Mouse (Mus musculus) kidney, postnatal 4 days (tissue): ENCODE measurements at regions not wholly inside any gene's neighbourhood (a gene's known extent, or its start where the extent isn't known, plus 50 kb on each side); places are given as distances from the start of the nearest gene placed in this dataset.
A peak's percentile ranks its signal among the peaks of the same experiment; 100 is the strongest.

ENCODE experiments used
- DNase-seq, 2 experiments: peaks; one replicate each; pipeline ENCODE4 v3.0.0; 2021; ENCODE audit warnings: mixed read lengths in 2 of 2

GRCm38 (mm10) chr15:62073595-62073994 is 1150.8 kb upstream of the A1bg start:
- no peak for DNase-seq

DNA sequence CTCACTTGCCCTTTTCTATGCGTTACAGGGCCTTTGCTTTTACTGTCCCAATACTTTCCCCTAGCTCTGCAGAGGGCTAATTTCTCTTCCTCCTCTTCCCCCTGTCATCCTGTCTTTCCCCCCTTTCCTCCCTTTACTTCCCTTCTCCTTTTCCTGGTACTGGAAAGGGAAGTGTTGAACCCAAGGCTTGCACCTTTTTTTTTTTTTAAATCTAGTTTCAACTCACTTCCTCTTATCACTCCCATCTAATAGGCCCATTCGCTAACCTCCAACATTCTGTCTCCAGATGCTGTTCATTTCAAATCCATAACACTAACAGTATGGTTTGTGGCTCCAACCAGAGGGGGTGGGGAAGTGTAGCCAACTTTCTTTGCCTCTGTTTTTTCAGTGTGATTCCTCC is 1148.5 kb upstream of the A1bg start:
- no peak for DNase-seq

GRCm38 (mm10) chr15:62068422-62069160 is 1145.8 kb upstream of the A1bg start:
- DNase-seq = no peak

- no peak for DNase-seq
Observed at GRCm38 (mm10) chr15:62064399-62064798, 1141.6 kb upstream of the A1bg start.

DNA sequence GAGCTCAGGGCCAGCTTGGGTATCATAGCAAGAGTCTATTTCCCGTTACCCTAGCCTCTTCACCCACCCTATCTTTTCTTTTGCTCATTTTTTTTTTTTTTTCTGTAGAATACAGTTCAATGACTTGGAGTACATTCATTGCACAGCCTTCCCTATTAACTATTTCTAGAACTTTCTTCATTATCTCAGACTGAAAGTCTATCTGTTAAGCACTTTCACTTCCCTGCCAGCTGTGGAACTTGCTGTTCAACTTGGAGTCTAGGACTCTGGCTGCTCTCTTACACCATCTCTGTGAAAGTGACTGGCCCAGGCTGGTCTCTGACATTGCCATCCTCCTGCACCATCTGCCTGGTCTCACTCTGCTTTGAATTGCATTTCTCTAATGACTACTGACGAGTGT is 1134.6 kb upstream of the A1bg start:
- DNase-seq = no peak

- no peak for DNase-seq
Observed at GRCm38 (mm10) chr15:62056889-62057288, 1134.1 kb upstream of the A1bg start.

GRCm38 (mm10) chr15:62056401-62056800 is 1133.6 kb upstream of the A1bg start:
- no peak for DNase-seq

DNA sequence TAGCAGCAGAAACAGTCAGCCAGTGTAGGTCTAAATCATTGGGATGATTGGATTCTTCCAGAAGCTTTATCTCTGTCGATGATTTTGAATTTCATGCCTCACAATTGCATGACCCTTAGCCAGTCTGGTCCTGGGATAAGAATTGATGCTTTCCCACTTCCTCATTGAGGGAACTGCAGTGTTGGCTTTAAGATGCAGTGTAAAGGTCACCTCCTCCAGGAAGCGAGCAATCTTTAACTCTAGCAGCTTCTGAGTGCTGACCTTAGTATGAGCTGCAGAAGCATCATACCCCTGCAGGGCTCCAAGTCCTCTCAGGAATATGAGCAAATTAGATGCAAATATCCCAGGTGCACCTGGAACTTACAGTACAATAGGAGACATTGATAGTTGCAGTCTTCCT is 1132.2 kb upstream of the A1bg start:
- no peak for DNase-seq

DNA sequence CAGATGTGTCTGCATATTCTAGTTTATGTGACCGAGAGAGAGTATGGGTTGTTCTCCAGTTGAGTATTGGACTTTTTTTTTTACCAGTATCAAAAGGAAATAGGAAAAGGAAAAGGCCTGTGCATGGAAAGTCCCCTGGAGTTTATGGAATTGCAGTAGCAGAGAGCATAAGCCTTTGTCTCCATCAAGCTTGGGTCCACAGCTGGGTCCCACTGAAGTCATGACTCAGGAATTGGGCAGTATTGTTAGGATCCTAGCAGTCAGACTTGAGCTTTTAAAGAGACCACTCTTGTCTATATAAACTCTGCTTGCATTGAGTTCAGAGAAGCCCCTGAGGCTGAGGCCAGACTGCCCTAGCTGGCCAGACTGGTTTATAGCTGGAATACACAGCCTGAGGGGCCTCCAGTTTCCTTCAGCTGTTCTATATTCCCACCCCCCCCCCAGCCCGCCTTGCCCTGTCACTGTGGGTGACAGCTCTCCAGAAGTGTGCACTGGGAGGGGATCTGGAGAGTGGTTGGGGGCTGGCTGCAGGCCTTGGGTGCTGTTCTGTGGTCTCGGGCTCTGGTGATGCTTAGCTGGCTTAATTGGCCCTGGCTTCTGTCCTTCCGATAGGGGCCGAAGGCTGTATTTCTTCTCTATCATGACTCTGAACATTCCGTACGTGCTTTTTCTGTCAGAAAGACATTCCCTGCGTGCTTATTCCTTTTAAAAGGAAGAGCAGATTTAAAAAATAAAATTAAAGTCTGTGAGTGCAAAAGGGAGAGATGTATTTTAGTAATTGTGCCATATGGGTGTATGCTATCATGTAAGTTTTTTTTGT is 1130.8 kb upstream of the A1bg start:
- DNase-seq = no peak

DNA sequence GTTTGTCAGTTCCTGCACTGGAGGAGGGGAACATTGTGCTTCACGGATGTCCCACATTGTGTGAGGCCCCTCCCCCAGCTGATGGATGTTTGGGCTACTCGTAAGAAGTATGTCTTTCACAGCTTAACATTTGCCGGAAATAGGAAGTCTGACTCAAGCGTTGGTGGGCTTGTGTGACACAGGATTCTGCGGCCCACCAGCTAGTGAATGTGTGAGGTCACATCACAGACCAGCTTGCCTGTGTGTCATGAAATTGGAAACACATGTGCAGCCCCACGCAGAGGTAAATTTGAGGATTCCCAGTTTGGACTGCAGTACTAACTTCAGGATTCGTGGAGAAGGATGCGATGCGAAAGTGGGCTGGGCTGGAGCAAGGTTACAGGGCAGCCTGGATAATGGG is 1126.6 kb upstream of the A1bg start:
- no peak for DNase-seq

GRCm38 (mm10) chr15:62048981-62049380 is 1126.2 kb upstream of the A1bg start:
- no peak for DNase-seq

DNA sequence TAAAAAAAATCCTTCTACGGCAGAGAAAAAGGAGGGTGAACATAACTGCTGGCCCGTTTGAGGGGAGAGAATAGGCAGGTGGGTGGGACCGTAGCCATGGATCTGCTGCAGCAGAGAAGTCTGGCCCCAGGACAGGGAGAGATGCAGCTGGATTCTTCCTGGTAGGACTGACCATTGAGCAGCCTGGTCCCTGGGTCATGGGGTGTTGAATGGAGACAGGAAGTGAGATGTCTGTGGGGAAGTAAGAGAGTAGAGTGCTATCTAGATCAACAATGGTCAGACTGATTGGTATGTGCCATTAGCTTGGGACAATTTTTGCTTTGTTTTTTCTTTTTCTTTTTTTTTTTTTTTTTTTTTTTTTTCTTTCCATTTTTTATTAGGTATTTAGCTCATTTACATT is 1123.5 kb upstream of the A1bg start:
- no peak for DNase-seq

DNA sequence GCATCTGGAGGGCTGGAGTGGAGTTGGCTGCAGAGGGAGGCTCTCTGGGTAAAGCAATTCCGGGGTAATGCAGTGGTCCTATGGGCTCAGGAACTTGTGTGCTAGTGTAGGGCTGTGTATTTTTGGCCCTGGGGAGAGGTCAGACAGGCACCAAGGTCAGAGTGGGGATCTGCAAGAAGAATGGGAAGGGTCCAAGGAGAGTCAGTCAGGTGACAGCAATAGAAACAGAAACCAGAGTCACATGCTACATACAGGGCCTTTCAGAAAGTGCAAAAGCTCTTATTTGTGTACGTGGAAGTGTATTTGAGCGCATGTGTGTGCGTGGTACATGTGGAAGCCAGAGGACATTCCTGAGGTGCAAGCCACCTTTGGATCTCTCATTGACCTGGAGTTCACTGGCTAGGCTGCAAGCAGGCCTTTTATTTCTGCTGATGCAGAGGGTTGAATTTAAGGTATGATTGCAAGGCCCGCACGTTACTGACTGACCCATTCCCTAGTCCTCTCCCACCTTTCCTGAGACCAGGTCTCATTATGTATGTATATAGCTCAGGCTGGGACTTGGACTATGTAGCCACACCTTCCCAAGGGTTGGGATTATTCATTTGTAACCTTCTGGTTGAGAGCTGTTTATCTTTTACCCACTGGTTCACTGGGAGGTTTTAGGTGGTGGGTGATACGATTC is 1122.0 kb upstream of the A1bg start:
- no peak for DNase-seq

DNA sequence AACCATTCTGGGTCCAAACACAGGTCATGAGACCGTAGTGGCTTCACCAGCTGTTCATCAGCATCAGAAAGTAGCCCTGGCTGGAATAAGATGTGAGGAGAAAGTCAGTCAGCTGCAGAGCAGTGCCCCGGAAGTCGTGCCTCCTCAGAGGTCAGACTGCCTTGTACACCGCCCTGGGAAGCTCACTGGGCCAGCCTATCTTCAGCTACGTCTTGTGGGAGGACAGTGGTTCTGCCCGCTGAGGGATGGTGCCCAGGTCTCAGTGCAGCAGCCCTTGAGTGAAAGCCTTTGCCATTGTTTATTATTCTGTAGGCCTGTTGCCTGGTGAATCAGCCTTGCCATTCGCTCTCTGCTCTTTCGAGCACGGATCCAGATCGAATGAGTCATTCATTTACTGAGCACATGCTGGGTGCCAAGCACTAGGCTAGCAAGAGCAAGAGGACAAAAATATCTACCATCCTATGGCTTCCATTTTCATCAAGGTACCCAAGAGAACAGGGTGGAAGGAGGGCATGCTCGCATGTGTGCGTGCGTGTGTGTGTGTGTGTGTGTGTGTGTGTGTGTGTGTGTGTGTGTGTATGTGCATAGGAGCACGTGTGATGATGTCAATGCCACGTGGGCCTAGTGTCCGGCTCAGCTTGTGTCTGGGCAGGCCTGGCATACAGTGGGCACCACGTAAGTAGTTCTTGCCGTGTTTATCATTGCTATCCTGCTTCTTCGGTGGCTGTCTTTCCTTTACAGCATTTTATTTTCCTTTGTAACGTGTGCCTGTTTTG is 1121.0 kb upstream of the A1bg start:
- peak in 1 of 2 experiments; percentile 49 for DNase-seq

DNA sequence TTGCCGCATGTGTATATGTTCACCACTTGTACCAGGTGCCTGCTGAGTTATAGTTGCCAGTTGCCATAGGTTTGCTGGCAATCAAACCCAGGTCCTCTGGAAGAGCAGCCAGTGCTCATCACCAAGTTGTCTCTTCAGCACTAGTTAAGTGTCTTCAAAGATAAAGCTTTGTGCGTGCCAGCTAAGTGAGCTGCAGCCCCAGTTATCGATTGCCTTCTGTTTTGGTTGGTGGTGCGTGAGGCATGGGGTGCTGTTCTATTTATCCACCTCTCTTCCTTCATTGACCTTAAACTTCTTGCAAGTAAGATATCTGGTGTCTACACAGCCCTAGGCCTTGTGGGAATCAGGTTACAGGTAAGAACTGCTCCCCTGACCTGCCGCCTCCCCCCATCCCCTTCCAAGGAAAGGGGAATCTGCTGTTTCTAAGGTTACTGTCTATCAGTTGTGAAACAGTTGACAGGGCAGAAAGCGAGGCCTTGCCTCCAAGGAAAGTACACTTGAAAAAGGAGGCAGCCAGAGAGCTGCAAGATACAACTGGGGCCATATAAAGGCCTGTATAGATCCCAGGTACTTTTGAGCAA is 1120.2 kb upstream of the A1bg start:
- DNase-seq = no peak
